Mouse (Mus musculus): ENCODE results near the gene Ssx2ip. TPM values are rescaled to one million over a fixed set of nuclear protein-coding genes. Genes with fewer than 3 reads are reported as not detected.
"Not testable (repeated sequence)": the region's sequence is repeated elsewhere in the genome, so short reads cannot be mapped to it uniquely, and the experiment has no call there.

Gene Ssx2ip
- polyA plus RNA-seq, 1 experiment from 2014 or later = 23.2 TPM

GRCm38 (mm10) chr3:146419992-146420537, 15.6 kb downstream of the Ssx2ip start:
- Histone ChIP-seq H3K36me3 (peaks cover 50% of the 10 kb centered on the region), H3K9me3 (no peaks in the 10 kb centered on the region), H3K4me1 (no peaks in the 10 kb centered on the region), H3K4me2 (replicated peaks) (no peak overlapping the region), H3K9ac (replicated peaks) (no peak overlapping the region), H3K27ac (replicated peaks) (no peak overlapping the region), H3K27me3 (no peaks in the 10 kb centered on the region), H3K4me3 (no peak overlapping the region)
- WGBS = 93% methylated on average over 15 of the region's 15 CpGs
- ATAC-seq (ENCODE audit: low FRiP score, low read depth) = no peak

- no peak overlapping the region for H3K4me3 ChIP-seq
- H3K27me3 ChIP-seq = no peaks in the 10 kb centered on the region
- no peak for ATAC-seq (ENCODE audit: low FRiP score, low read depth)
- H3K4me2 ChIP-seq (replicated peaks) = no peak overlapping the region
- WGBS = 66% methylated on average over 8 of the region's 8 CpGs
- peaks cover 55% of the 10 kb centered on the region for H3K36me3 ChIP-seq
- no peak overlapping the region for H3K27ac ChIP-seq (replicated peaks)
- peaks cover 9% of the 10 kb centered on the region; the same call in 1 of the 2 replicates for H3K4me1 ChIP-seq
- H3K9me3 ChIP-seq = no peaks in the 10 kb centered on the region
- H3K9ac ChIP-seq (replicated peaks) = no peak overlapping the region
These were observed 17.3 kb downstream of the Ssx2ip start for GRCm38 (mm10) chr3:146421787-146422186.

GRCm38 (mm10) chr3:146423710-146424109, 19.3 kb downstream of the Ssx2ip start:
- H3K9ac ChIP-seq (replicated peaks) = no peak overlapping the region
- H3K4me1 ChIP-seq = peaks cover 9% of the 10 kb centered on the region; the same call in 1 of the 2 replicates
- no peaks in the 10 kb centered on the region for H3K27me3 ChIP-seq
- peaks cover 64% of the 10 kb centered on the region for H3K36me3 ChIP-seq
- H3K27ac ChIP-seq (replicated peaks) = no peak overlapping the region
- no peak for ATAC-seq (ENCODE audit: low FRiP score, low read depth)
- H3K4me2 ChIP-seq (replicated peaks) = no peak overlapping the region
- no peak overlapping the region for H3K4me3 ChIP-seq
- H3K9me3 ChIP-seq = no peaks in the 10 kb centered on the region
- 81% methylated on average over 7 of the region's 7 CpGs for WGBS

- H3K9ac ChIP-seq (replicated peaks) = no peak overlapping the region
- no peak overlapping the region for H3K4me2 ChIP-seq (replicated peaks)
- H3K27me3 ChIP-seq = no peaks in the 10 kb centered on the region
- no peaks in the 10 kb centered on the region for H3K9me3 ChIP-seq
- 0 out of 2 replicates have a peak, but pooled peaks have one; percentile 8 for ATAC-seq (ENCODE audit: low FRiP score, low read depth)
- 72% methylated on average over 7 of the region's 7 CpGs for WGBS
- H3K36me3 ChIP-seq = peaks cover 57% of the 10 kb centered on the region
- H3K27ac ChIP-seq (replicated peaks) = no peak overlapping the region
- H3K4me3 ChIP-seq = no peak overlapping the region
- peaks cover 9% of the 10 kb centered on the region; the same call in 1 of the 2 replicates for H3K4me1 ChIP-seq
These were observed 20.0 kb downstream of the Ssx2ip start for GRCm38 (mm10) chr3:146424306-146424900.

GRCm38 (mm10) chr3:146425902-146426301, 21.5 kb downstream of the Ssx2ip start:
- 74% methylated on average over 7 of the region's 7 CpGs for WGBS

GRCm38 (mm10) chr3:146426489-146426888, 22.0 kb downstream of the Ssx2ip start:
- peaks cover 52% of the 10 kb centered on the region for H3K36me3 ChIP-seq
- H3K9me3 ChIP-seq = no peaks in the 10 kb centered on the region
- no peak overlapping the region for H3K9ac ChIP-seq (replicated peaks)
- 85% methylated on average over 8 of the region's 8 CpGs for WGBS
- no peak overlapping the region for H3K27ac ChIP-seq (replicated peaks)
- H3K4me1 ChIP-seq = peaks cover 9% of the 10 kb centered on the region; the same call in 1 of the 2 replicates
- H3K4me3 ChIP-seq = no peak overlapping the region
- peak; percentile 59; the same call in 1 of the 2 replicates for ATAC-seq (ENCODE audit: low FRiP score, low read depth)
- H3K4me2 ChIP-seq (replicated peaks) = no peak overlapping the region
- no peaks in the 10 kb centered on the region for H3K27me3 ChIP-seq

More at GRCm38 (mm10) chr3:146425902-146426301, 21.5 kb downstream of the Ssx2ip start:
- peaks cover 51% of the 10 kb centered on the region for H3K36me3 ChIP-seq
- H3K27me3 ChIP-seq = no peaks in the 10 kb centered on the region
- H3K27ac ChIP-seq (replicated peaks) = no peak overlapping the region
- no peak for ATAC-seq (ENCODE audit: low FRiP score, low read depth)
- H3K4me3 ChIP-seq = no peak overlapping the region
- H3K4me2 ChIP-seq (replicated peaks) = no peak overlapping the region
- no peaks in the 10 kb centered on the region for H3K9me3 ChIP-seq
- H3K4me1 ChIP-seq = peaks cover 9% of the 10 kb centered on the region; the same call in 1 of the 2 replicates
- H3K9ac ChIP-seq (replicated peaks) = no peak overlapping the region

- not testable (repeated sequence) for H3K27me3 ChIP-seq; H3K9ac ChIP-seq (replicated peaks); H3K4me2 ChIP-seq (replicated peaks); H3K4me3 ChIP-seq; ATAC-seq (ENCODE audit: low FRiP score, low read depth); H3K27ac ChIP-seq (replicated peaks); H3K4me1 ChIP-seq; H3K9me3 ChIP-seq
- peaks cover 79% of the 10 kb centered on the region for H3K36me3 ChIP-seq
- 93% methylated on average over 11 of the region's 11 CpGs for WGBS
These were observed 28.6 kb downstream of the Ssx2ip start for GRCm38 (mm10) chr3:146433063-146433462.

GRCm38 (mm10) chr3:146433681-146434350, 29.4 kb downstream of the Ssx2ip start:
- Histone ChIP-seq H3K9ac (replicated peaks) (no peak overlapping the region), H3K9me3 (no peaks in the 10 kb centered on the region), H3K4me2 (replicated peaks) (no peak overlapping the region), H3K4me3 (no peak overlapping the region), H3K36me3 (peaks cover 79% of the 10 kb centered on the region), H3K4me1 (no peaks in the 10 kb centered on the region), H3K27me3 (no peaks in the 10 kb centered on the region), H3K27ac (replicated peaks) (no peak overlapping the region)
- WGBS = 92% methylated on average over 14 of the region's 14 CpGs
- ATAC-seq (ENCODE audit: low FRiP score, low read depth) = no peak

- H3K9ac ChIP-seq (replicated peaks) = no peak overlapping the region
- H3K36me3 ChIP-seq = peaks cover 81% of the 10 kb centered on the region
- H3K27ac ChIP-seq (replicated peaks) = no peak overlapping the region
- no peaks in the 10 kb centered on the region for H3K27me3 ChIP-seq
- H3K4me2 ChIP-seq (replicated peaks) = no peak overlapping the region
- no peak overlapping the region for H3K4me3 ChIP-seq
- no peak for ATAC-seq (ENCODE audit: low FRiP score, low read depth)
- no peaks in the 10 kb centered on the region for H3K9me3 ChIP-seq
- 94% methylated on average over 8 of the region's 8 CpGs for WGBS
- H3K4me1 ChIP-seq = no peaks in the 10 kb centered on the region
These were observed 30.2 kb downstream of the Ssx2ip start for GRCm38 (mm10) chr3:146434686-146435085.

GRCm38 (mm10) chr3:146435533-146435932, 31.1 kb downstream of the Ssx2ip start:
- peaks cover 82% of the 10 kb centered on the region for H3K36me3 ChIP-seq
- no peaks in the 10 kb centered on the region for H3K4me1 ChIP-seq
- no peak overlapping the region for H3K4me3 ChIP-seq
- H3K4me2 ChIP-seq (replicated peaks) = no peak overlapping the region
- H3K9me3 ChIP-seq = no peaks in the 10 kb centered on the region
- no peak overlapping the region for H3K9ac ChIP-seq (replicated peaks)
- H3K27me3 ChIP-seq = no peaks in the 10 kb centered on the region
- H3K27ac ChIP-seq (replicated peaks) = no peak overlapping the region
- no peak for ATAC-seq (ENCODE audit: low FRiP score, low read depth)
- 92% methylated on average over 11 of the region's 11 CpGs for WGBS

- WGBS = 93% methylated on average over 8 of the region's 8 CpGs
- peaks cover 79% of the 10 kb centered on the region for H3K36me3 ChIP-seq
These were observed 31.7 kb downstream of the Ssx2ip start for GRCm38 (mm10) chr3:146436114-146436513.

GRCm38 (mm10) chr3:146440011-146440410, 35.6 kb downstream of the Ssx2ip start:
- H3K4me3 ChIP-seq = no peak overlapping the region
- no peak for ATAC-seq (ENCODE audit: low FRiP score, low read depth)
- no peak overlapping the region for H3K4me2 ChIP-seq (replicated peaks)
- no peak overlapping the region for H3K27ac ChIP-seq (replicated peaks)
- H3K36me3 ChIP-seq = peaks cover 56% of the 10 kb centered on the region
- 94% methylated on average over 12 of the region's 12 CpGs for WGBS
- H3K27me3 ChIP-seq = no peaks in the 10 kb centered on the region
- H3K9me3 ChIP-seq = no peaks in the 10 kb centered on the region
- no peaks in the 10 kb centered on the region for H3K4me1 ChIP-seq
- no peak overlapping the region for H3K9ac ChIP-seq (replicated peaks)

More at GRCm38 (mm10) chr3:146436114-146436513, 31.7 kb downstream of the Ssx2ip start:
- H3K27me3 ChIP-seq = no peaks in the 10 kb centered on the region
- H3K9me3 ChIP-seq = no peaks in the 10 kb centered on the region
- no peak for ATAC-seq (ENCODE audit: low FRiP score, low read depth)
- H3K4me2 ChIP-seq (replicated peaks) = no peak overlapping the region
- H3K4me1 ChIP-seq = no peaks in the 10 kb centered on the region
- H3K9ac ChIP-seq (replicated peaks) = no peak overlapping the region
- no peak overlapping the region for H3K4me3 ChIP-seq
- no peak overlapping the region for H3K27ac ChIP-seq (replicated peaks)

All from midbrain, embryonic 12.5 days (tissue).